Mouse (Mus musculus) activated CD4-positive, CD25-positive, alpha-beta regulatory T cell, adult 4 months (primary cell): Measurements from ENCODE around the gene Wfdc6a. TPM values are rescaled to one million over a fixed set of nuclear protein-coding genes. Genes with fewer than 3 reads are reported as not detected.
"Not testable (repeated sequence)": the region's sequence is repeated elsewhere in the genome, so short reads cannot be mapped to it uniquely, and the experiment has no call there.

Experiments
- ATAC-seq: one replicate; pipeline ENCODE4 v1.8.0; 2017
- polyA plus RNA-seq, 2 experiments: library from polyadenylated mRNA; unstranded; fragments of 100-300 nt; shearing (Covaris generic); gene quantifications; one replicate each; pipeline ENCODE4 v1.2.1; 2017

Wfdc6a gene
- polyA plus RNA-seq: not detected

DNA sequence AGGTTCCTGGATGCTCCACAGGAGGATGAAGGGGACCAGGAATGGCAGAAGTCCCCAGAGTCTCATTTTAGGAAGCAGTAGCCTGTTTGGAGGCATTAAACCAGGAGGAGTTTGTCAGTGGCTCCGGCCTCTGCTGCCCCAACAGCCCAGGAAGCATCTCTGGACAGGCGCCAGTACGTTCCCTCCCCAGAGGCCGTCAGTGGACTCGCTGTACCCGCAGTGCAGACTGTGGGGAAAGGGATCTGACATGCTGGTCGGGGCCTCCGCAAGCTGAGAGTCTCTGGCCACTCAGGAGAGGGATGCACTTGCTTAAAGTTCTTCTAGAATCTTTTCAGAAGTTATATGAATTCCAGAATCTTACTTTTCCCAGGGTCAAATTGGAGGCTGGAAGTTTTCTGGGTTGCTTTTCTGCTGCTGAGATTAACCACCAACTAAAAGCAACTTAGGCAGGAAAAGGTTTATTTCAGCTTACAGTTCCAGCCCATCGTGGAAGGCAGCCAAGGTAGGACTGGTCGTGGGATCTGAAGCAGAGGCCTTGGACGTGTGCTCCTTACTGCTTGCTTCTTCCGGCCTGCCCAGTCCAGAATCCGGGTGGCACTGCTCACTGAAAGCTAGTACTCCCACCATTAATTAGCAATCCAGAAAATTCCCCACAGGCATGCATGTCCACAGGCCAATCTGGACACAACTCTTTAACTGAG is at the start of gene Wfdc6a:
Gene Wfdc6a (minus strand): TSS at position 423 of the 701 bp plus-strand sequence.
- not testable (repeated sequence) for ATAC-seq

DNA sequence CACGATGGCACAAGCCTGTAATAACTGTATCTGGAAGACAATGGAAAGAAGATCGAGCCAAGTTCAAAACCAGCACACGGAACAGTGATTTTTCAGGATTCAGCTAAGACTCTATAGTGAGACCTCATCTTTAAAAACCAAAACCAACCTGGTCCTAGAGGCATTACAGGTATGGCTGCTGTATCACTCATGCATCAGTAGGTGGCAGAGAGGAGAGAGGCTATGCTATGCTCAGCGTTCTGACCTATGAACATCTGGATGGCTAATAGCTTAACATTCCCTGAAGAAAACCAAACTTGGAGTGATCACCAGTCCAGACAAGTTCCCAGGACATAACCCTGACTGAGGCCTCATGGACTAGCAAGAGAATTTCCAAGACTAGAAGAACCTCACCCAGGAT is 36.5 kb upstream of the Wfdc6a start:
- no peak for ATAC-seq

GRCm38 (mm10) chr2:164619050-164619449 is 33.8 kb upstream of the Wfdc6a start:
- no peak for ATAC-seq

GRCm38 (mm10) chr2:164615386-164615785 is 30.1 kb upstream of the Wfdc6a start:
- ATAC-seq: no peak

- ATAC-seq: not testable (repeated sequence)
Observed at GRCm38 (mm10) chr2:164613471-164613870, 28.2 kb upstream of the Wfdc6a start, which contains the start of the genes Wfdc6b and Wfdc8. TSS of gene Wfdc6b (plus strand) at chr2:164613522. TSS of gene Wfdc8 (minus strand) at chr2:164613626.

DNA sequence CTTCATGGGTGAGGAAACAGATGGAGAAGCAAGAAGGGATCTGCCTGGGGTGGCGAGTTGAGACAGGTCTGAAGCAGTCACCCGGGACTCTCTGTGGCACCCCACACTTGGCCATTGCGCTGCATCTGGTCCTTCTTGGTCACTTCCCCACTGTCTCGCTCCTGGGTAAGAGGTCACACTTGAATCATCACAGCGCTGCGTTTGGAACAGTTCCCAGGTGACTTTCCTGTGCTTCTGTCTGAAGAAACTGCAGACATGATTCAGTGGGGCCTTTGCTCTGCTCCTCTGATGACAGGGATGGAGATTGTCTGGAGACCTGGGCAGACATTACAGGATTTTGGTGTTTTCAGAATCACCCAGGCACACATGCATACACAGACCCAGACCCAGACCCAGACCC is 23.5 kb upstream of the Wfdc6a start:
- no peak for ATAC-seq

- no peak for ATAC-seq
Observed at GRCm38 (mm10) chr2:164604411-164604810, 19.2 kb upstream of the Wfdc6a start.

DNA sequence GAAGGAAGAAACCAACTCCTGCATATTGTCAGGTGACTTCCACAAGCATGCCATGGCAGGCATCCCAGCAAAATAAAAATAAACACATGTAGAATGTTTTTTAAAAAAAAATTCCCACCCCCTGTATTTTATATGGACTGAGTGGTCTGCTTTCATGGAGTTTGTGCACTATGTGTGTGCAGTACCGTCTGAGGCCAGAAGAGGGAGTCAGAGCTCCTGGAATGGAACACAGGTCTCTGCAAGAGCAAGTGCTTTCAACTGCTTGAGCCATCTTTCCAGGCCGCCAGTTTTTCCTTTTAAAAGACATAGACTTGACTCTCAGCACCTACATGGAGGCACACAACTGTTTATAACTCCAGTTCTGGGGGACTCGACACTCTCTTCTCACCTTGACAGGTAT is 18.2 kb upstream of the Wfdc6a start:
- ATAC-seq: no peak

- no peak for ATAC-seq
Observed at GRCm38 (mm10) chr2:164600179-164600578, 14.9 kb upstream of the Wfdc6a start.

DNA sequence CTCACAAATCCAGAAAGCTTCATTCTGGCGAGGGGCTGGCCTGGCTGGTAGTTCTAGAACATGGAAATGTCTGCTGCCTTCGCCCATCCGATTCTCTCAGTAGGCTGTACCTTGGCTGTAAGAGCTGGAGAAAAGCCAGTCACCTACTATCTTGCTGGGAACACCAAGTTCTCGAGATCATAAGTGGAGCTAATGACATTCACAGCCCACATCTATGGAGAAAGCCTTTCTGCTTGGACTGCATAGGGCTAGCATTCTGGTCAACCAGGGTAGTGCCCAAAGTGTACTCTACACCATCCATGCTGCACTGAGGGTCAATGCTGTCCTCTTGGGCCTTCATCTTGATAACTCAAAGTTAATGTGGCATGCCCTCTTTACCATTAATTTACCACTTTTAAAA is 8.2 kb upstream of the Wfdc6a start, which contains the start of gene Eppin:
Gene Eppin (minus strand): TSS at position 101 of the 400 bp plus-strand sequence.
- no peak for ATAC-seq

- ATAC-seq: no peak
Observed at GRCm38 (mm10) chr2:164592014-164592413, 6.8 kb upstream of the Wfdc6a start.

GRCm38 (mm10) chr2:164573359-164573758 is 11.9 kb downstream of the Wfdc6a start, which contains the start of gene Spint3:
TSS of gene Spint3 (minus strand) at chr2:164573459.
- ATAC-seq: not testable (repeated sequence)

DNA sequence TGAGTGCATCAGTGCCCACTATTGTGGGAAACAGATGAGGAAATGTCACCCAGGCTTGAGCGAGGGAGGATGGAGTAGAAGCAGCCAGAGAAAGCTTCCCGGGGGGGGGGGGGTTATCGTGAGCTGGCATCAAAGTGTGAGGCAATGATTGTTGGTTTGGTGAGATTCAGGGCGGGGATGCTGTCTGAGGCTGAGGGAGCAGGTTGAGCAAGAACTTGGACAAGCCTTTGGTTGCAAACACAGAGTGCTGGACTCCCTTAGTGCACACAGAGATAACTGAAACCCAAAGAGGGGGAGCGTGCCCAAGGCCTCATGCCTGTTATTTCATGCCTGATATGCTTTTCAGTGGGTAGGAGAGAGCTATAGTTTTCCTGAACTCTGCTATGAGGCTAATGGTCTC is 17.8 kb downstream of the Wfdc6a start:
- no peak for ATAC-seq

GRCm38 (mm10) chr2:164566997-164567396 is 18.2 kb downstream of the Wfdc6a start:
- no peak for ATAC-seq

- no peak for ATAC-seq
Observed at GRCm38 (mm10) chr2:164564346-164564745, 20.9 kb downstream of the Wfdc6a start.

DNA sequence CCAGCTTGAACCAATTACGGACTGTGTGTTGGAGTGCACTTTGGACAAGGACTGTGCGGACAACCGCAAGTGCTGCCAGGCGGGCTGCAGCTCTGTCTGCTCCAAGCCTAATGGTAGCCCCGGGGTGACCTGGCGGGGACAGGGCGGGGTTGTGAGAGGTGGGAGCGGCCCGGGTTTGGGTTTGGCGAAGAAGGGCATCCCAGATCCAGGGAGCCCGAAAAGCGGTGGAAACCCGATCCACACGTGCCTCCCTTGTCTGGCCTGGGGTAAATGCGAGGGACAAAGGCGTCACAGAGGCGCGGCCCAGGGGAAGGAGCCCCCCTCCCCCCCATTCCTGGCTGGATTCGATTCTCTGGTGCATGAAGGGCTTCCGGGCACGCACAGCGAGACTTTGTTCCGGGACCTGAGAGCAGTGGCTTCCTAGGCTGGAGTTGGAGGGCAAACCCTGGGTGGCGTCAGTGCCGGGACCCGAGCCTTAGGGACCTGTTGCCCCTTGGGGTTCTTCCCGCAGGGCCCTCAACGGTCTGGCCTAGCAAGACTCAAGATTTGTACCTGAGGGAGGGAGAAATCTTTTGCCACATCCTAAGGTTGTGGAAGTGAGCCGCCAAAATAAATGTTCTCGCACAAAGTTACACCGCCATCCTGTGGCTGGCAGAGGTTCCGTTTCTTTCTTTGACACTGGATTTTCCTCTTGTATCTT is 21.8 kb downstream of the Wfdc6a start:
- peak; percentile 69 for ATAC-seq

- no peak for ATAC-seq
Observed at GRCm38 (mm10) chr2:164562391-164563188, 22.7 kb downstream of the Wfdc6a start, which contains the start of gene Wfdc2. TSS of gene Wfdc2 (plus strand) at chr2:164562413.

DNA sequence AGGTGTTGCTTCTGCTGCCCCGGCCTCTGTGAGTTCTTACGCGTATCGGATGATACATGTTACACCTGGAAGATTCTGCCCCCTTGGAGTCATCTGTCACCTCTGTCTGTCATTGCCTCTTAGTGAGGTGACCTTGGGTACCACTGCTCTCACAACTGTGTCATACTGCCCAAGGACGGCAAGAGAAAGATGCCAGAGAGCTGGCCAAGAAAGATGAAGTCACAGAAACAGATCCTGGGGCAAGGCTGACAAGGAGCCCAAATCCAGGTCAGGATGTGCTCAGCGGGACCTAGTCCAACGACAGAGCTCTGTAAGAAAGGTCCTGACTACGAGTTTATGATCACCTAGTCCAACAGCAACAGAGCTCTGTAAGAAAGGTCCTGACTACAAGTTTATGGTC is 25.1 kb downstream of the Wfdc6a start:
- ATAC-seq: no peak

GRCm38 (mm10) chr2:164558991-164559645 is 26.1 kb downstream of the Wfdc6a start:
- peak; percentile 41 for ATAC-seq

- ATAC-seq: no peak
Observed at GRCm38 (mm10) chr2:164558426-164558825, 26.8 kb downstream of the Wfdc6a start.

- no peak for ATAC-seq
Observed at GRCm38 (mm10) chr2:164551502-164551901, 33.7 kb downstream of the Wfdc6a start.

GRCm38 (mm10) chr2:164550895-164551269 is 34.4 kb downstream of the Wfdc6a start:
- peak; percentile 61 for ATAC-seq
